Mouse (Mus musculus): Measurements from ENCODE around the gene Cbx8. TPM values are rescaled to one million over a fixed set of nuclear protein-coding genes. Genes with fewer than 3 reads are reported as not detected.
A peak's percentile ranks its signal among the peaks of the same experiment; 100 is the strongest.

Gene Cbx8
- polyA plus RNA-seq, 1 experiment from 2014 or later: 8.6 TPM

GRCm38 (mm10) chr11:119083724-119084445, 43.1 kb upstream of the Cbx8 start:
- H3K27me3 ChIP-seq: peaks cover 29% of the 10 kb centered on the region
- peak overlapping the region; percentile 90 for H3K4me2 ChIP-seq
- WGBS: 4% methylated on average over 28 of the region's 28 CpGs
- H3K9ac ChIP-seq: peak overlapping the region; percentile 83
- H3K4me1 ChIP-seq (replicated peaks): peaks cover 78% of the 10 kb centered on the region
- no peak for ATAC-seq (ENCODE audit: low FRiP score, low read depth)
- H3K4me3 ChIP-seq: peak overlapping the region; percentile 64
- H3K36me3 ChIP-seq: peaks cover 21% of the 10 kb centered on the region
- peak overlapping the region; percentile 96 for H3K27ac ChIP-seq (replicated peaks)
- no peaks in the 10 kb centered on the region for H3K9me3 ChIP-seq

- H3K4me1 ChIP-seq (replicated peaks): peaks cover 81% of the 10 kb centered on the region
- peaks cover 21% of the 10 kb centered on the region for H3K36me3 ChIP-seq
- H3K4me3 ChIP-seq: peak overlapping the region; percentile 64
- peak overlapping the region; percentile 30 for H3K9ac ChIP-seq
- H3K27ac ChIP-seq (replicated peaks): no peak overlapping the region
- H3K9me3 ChIP-seq: no peaks in the 10 kb centered on the region
- no peak for ATAC-seq (ENCODE audit: low FRiP score, low read depth)
- H3K4me2 ChIP-seq: peak overlapping the region; percentile 90
- 15% methylated on average over 20 of the region's 20 CpGs for WGBS
- H3K27me3 ChIP-seq: peaks cover 19% of the 10 kb centered on the region
Measured at GRCm38 (mm10) chr11:119082638-119083599, 42.1 kb upstream of the Cbx8 start.

GRCm38 (mm10) chr11:119081839-119082637, 41.3 kb upstream of the Cbx8 start:
- peaks cover 21% of the 10 kb centered on the region for H3K36me3 ChIP-seq
- WGBS: 24% methylated on average over 21 of the region's 21 CpGs
- H3K4me1 ChIP-seq (replicated peaks): peaks cover 75% of the 10 kb centered on the region
- H3K27me3 ChIP-seq: peaks cover 13% of the 10 kb centered on the region
- H3K9me3 ChIP-seq: no peaks in the 10 kb centered on the region
- H3K4me2 ChIP-seq: peak overlapping the region; percentile 39; the same call in 1 of the 2 replicates
- peak overlapping the region; percentile 15; the same call in 1 of the 2 replicates for H3K9ac ChIP-seq
- no peak overlapping the region for H3K27ac ChIP-seq (replicated peaks)
- H3K4me3 ChIP-seq: peak overlapping the region; percentile 64; the same call in 1 of the 2 replicates
- no peak for ATAC-seq (ENCODE audit: low FRiP score, low read depth)

- Histone ChIP-seq H3K9ac (no peak overlapping the region), H3K4me1 (replicated peaks) (peaks cover 70% of the 10 kb centered on the region), H3K36me3 (peaks cover 21% of the 10 kb centered on the region), H3K4me2 (peak overlapping the region; percentile 39), H3K4me3 (peak overlapping the region; percentile 9; the same call in 1 of the 2 replicates), H3K27me3 (peaks cover 13% of the 10 kb centered on the region), H3K9me3 (no peaks in the 10 kb centered on the region), H3K27ac (replicated peaks) (no peak overlapping the region)
- no peak for ATAC-seq (ENCODE audit: low FRiP score, low read depth)
- WGBS: 29% methylated on average over 42 of the region's 47 CpGs
Measured at GRCm38 (mm10) chr11:119081148-119081838, 40.5 kb upstream of the Cbx8 start.

- no peak overlapping the region for H3K27ac ChIP-seq (replicated peaks)
- H3K9ac ChIP-seq: no peak overlapping the region
- H3K9me3 ChIP-seq: no peaks in the 10 kb centered on the region
- peaks cover 13% of the 10 kb centered on the region for H3K27me3 ChIP-seq
- ATAC-seq (ENCODE audit: low FRiP score, low read depth): no peak
- H3K4me1 ChIP-seq (replicated peaks): peaks cover 69% of the 10 kb centered on the region
- peaks cover 21% of the 10 kb centered on the region for H3K36me3 ChIP-seq
- 36% methylated on average over 33 of the region's 33 CpGs for WGBS
- H3K4me2 ChIP-seq: peak overlapping the region; percentile 39
- H3K4me3 ChIP-seq: peak overlapping the region; percentile 9; the same call in 1 of the 2 replicates
Measured at GRCm38 (mm10) chr11:119080461-119081147, 39.8 kb upstream of the Cbx8 start.

GRCm38 (mm10) chr11:119079445-119079837, 38.7 kb upstream of the Cbx8 start:
- Histone ChIP-seq H3K4me2 (peak overlapping the region; percentile 45), H3K27ac (replicated peaks) (peak overlapping the region; percentile 71), H3K4me1 (replicated peaks) (peaks cover 67% of the 10 kb centered on the region), H3K9me3 (no peaks in the 10 kb centered on the region), H3K36me3 (peaks cover 21% of the 10 kb centered on the region), H3K4me3 (peak overlapping the region; percentile 17), H3K27me3 (peaks cover 13% of the 10 kb centered on the region), H3K9ac (peak overlapping the region; percentile 23; the same call in 1 of the 2 replicates)
- 41% methylated on average over 7 of the region's 7 CpGs for WGBS
- no peak for ATAC-seq (ENCODE audit: low FRiP score, low read depth)

- H3K4me3 ChIP-seq: peak overlapping the region; percentile 17
- peaks cover 13% of the 10 kb centered on the region for H3K27me3 ChIP-seq
- peak overlapping the region; percentile 45 for H3K4me2 ChIP-seq
- peaks cover 67% of the 10 kb centered on the region for H3K4me1 ChIP-seq (replicated peaks)
- ATAC-seq (ENCODE audit: low FRiP score, low read depth): peak; percentile 76
- H3K9ac ChIP-seq: peak overlapping the region; percentile 23; the same call in 1 of the 2 replicates
- H3K36me3 ChIP-seq: peaks cover 21% of the 10 kb centered on the region
- WGBS: 9% methylated on average over 21 of the region's 27 CpGs
- H3K9me3 ChIP-seq: no peaks in the 10 kb centered on the region
- peak overlapping the region; percentile 71 for H3K27ac ChIP-seq (replicated peaks)
Measured at GRCm38 (mm10) chr11:119078691-119079444, 38.1 kb upstream of the Cbx8 start.

- Histone ChIP-seq H3K27me3 (peaks cover 12% of the 10 kb centered on the region), H3K27ac (replicated peaks) (peak overlapping the region; percentile 71; the same call in 1 of the 2 replicates)
Measured at GRCm38 (mm10) chr11:119077755-119078154, 37.0 kb upstream of the Cbx8 start.

GRCm38 (mm10) chr11:119075805-119076204, 35.0 kb upstream of the Cbx8 start:
- no peak for ATAC-seq (ENCODE audit: low FRiP score, low read depth)
- H3K36me3 ChIP-seq: peaks cover 4% of the 10 kb centered on the region
- no peak overlapping the region for H3K27ac ChIP-seq (replicated peaks)
- no peaks in the 10 kb centered on the region for H3K27me3 ChIP-seq
- no peaks in the 10 kb centered on the region for H3K9me3 ChIP-seq
- H3K9ac ChIP-seq: no peak overlapping the region
- 92% methylated on average over 5 of the region's 5 CpGs for WGBS
- H3K4me1 ChIP-seq (replicated peaks): peaks cover 48% of the 10 kb centered on the region
- no peak overlapping the region for H3K4me3 ChIP-seq
- no peak overlapping the region for H3K4me2 ChIP-seq

More at GRCm38 (mm10) chr11:119077755-119078154, 37.0 kb upstream of the Cbx8 start:
- H3K9me3 ChIP-seq: no peaks in the 10 kb centered on the region
- H3K36me3 ChIP-seq: peaks cover 21% of the 10 kb centered on the region
- no peak overlapping the region for H3K4me3 ChIP-seq
- H3K9ac ChIP-seq: no peak overlapping the region
- ATAC-seq (ENCODE audit: low FRiP score, low read depth): no peak
- H3K4me1 ChIP-seq (replicated peaks): peaks cover 67% of the 10 kb centered on the region
- 77% methylated on average over 4 of the region's 4 CpGs for WGBS
- H3K4me2 ChIP-seq: no peak overlapping the region

GRCm38 (mm10) chr11:119073876-119074433, 33.2 kb upstream of the Cbx8 start:
- ATAC-seq (ENCODE audit: low FRiP score, low read depth): no peak
- peaks cover 31% of the 10 kb centered on the region for H3K4me1 ChIP-seq (replicated peaks)
- H3K27me3 ChIP-seq: no peaks in the 10 kb centered on the region
- no peaks in the 10 kb centered on the region for H3K36me3 ChIP-seq
- no peak overlapping the region for H3K9ac ChIP-seq
- H3K4me2 ChIP-seq: no peak overlapping the region
- no peak overlapping the region for H3K4me3 ChIP-seq
- H3K9me3 ChIP-seq: no peaks in the 10 kb centered on the region
- WGBS: 64% methylated on average over 6 of the region's 6 CpGs
- peak overlapping the region; percentile 62 for H3K27ac ChIP-seq (replicated peaks)
